Mouse (Mus musculus) E14TG2a.4 (cell line): ENCODE data around the gene Olfr571.

Experiments used
- CTCF ChIP-seq: conservative IDR thresholded peaks from 2 replicates; pipeline ENCODE4 v1.5.1; 2014; ENCODE audit warnings: low read length
- NANOG ChIP-seq: IDR thresholded peaks from 2 replicates; pipeline ENCODE4 v1.6.1; 2014; ENCODE audit warnings: borderline replicate concordance, low read length, mixed read lengths
- POU5F1 ChIP-seq: IDR thresholded peaks from 2 replicates; pipeline ENCODE4 v1.6.1; 2014; ENCODE audit warnings: low read length, borderline replicate concordance

DNA sequence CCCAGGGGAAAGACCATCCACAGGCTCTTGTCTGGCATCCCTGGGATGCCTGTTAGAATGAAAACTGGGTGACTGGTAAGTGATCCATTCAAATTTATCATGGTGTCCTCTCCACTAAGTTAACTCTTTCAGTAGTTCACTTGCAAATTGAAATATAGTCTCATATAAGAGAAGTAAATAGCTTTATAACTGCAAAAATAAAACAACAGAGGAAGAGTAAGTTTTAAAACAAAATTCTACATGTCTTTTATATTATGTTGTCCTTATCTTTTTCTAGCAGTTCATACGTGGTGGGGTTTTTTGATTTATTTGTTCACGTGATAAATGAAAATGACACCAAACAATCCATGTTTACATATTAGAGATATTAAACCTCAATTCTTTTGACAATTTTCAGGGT lies 25.1 kb upstream of the Olfr571 start, which contains the start of gene Olfr573-ps1:
- no peak for TF ChIP-seq CTCF
- TF ChIP-seq NANOG, result no peak
- TF ChIP-seq POU5F1, result no peak
